Mouse (Mus musculus) small intestine, adult 2 months (tissue): Measurements from ENCODE around the gene Gzmn. TPM values are rescaled to one million over a fixed set of nuclear protein-coding genes. Genes with fewer than 3 reads are reported as not detected.
"Not testable (repeated sequence)": the region's sequence is repeated elsewhere in the genome, so short reads cannot be mapped to it uniquely, and the experiment has no call there.

ENCODE experiments used
- H3K27ac ChIP-seq: fragments of 200-500 bp; 2 replicates; pipeline ENCODE4 v1.5.1; 2012; ENCODE audit warnings: low read depth, low read length, control low read depth, inconsistent platforms; ENCODE audit not compliant: insufficient read depth
- H3K27me3 ChIP-seq: fragments of 200-500 bp; 2 replicates; pipeline ENCODE4 v1.6.1; 2012; ENCODE audit warnings: mild to moderate bottlenecking, moderate library complexity, low read length, inconsistent platforms; ENCODE audit not compliant: control insufficient read depth, insufficient read depth
- H3K36me3 ChIP-seq: fragments of 200-500 bp; 2 replicates; pipeline ENCODE4 v1.6.1; 2012; ENCODE audit warnings: mild to moderate bottlenecking, low read length, control low read depth, inconsistent platforms; ENCODE audit not compliant: control insufficient read depth, insufficient read depth
- H3K4me1 ChIP-seq: fragments of 200-500 bp; 2 replicates; pipeline ENCODE4 v1.6.1; 2012; ENCODE audit warnings: low read length, inconsistent platforms, mixed read lengths; ENCODE audit not compliant: control insufficient read depth, insufficient read depth, insufficient read length
- H3K4me3 ChIP-seq: fragments of 200-500 bp; 2 replicates; pipeline ENCODE4 v1.5.1; 2012; ENCODE audit warnings: low read depth, mild to moderate bottlenecking, control low read depth, inconsistent platforms, low read length, moderate library complexity
- CTCF ChIP-seq: fragments of 200-500 bp; IDR thresholded peaks from 2 replicates; pipeline ENCODE4 v1.5.1; 2012; ENCODE audit warnings: low read depth, mild to moderate bottlenecking, control low read depth, inconsistent platforms, low read length, moderate library complexity, mixed read lengths; ENCODE audit not compliant: insufficient replicate concordance, insufficient read length; ENCODE audit errors: extremely low read depth
- POLR2A ChIP-seq: fragments of 200-500 bp; IDR thresholded peaks from 2 replicates; pipeline ENCODE4 v1.6.1; 2012; ENCODE audit warnings: low read depth, mild to moderate bottlenecking, control low read depth, inconsistent platforms, low read length, moderate library complexity
- WGBS: fragments of 180-500 bp; shearing (Covaris S2); methylation state at CpG from one replicate; pipeline ENCODE4 v1.1.7; 2018; 5-methylcytosine and 5-hydroxymethylcytosine counted together
- polyA plus RNA-seq: library from polyadenylated mRNA; depleted of rRNA; stranded (reverse); fragments of >200 nt; gene quantifications from 2 replicates; pipeline ENCODE4 v1.2.3, GENCODE M21; 2012

Gzmn gene
- polyA plus RNA-seq, 1 experiment: not detected

- Histone ChIP-seq H3K27me3 (no peaks in the 10 kb centered on the region), H3K27ac (no peak overlapping the region), H3K4me1 (no peaks in the 10 kb centered on the region), H3K36me3 (no peaks in the 10 kb centered on the region), H3K4me3 (no peak overlapping the region)
- TF ChIP-seq POLR2A (no peak), CTCF (no peak)
- 92% methylated on average over 6 of the region's 6 CpGs for WGBS
These were observed 1.0 kb downstream of the Gzmn start for GRCm38 (mm10) chr14:56173396-56173795.

GRCm38 (mm10) chr14:56172744-56173143 lies 1.7 kb downstream of the Gzmn start:
- 88% methylated on average over 5 of the region's 5 CpGs for WGBS
- Histone ChIP-seq H3K36me3 (no peaks in the 10 kb centered on the region), H3K4me1 (no peaks in the 10 kb centered on the region), H3K27ac (no peak overlapping the region), H3K27me3 (no peaks in the 10 kb centered on the region), H3K4me3 (no peak overlapping the region)
- TF ChIP-seq CTCF (no peak), POLR2A (no peak)

GRCm38 (mm10) chr14:56168009-56168408 lies 6.4 kb downstream of the Gzmn start:
- H3K36me3 ChIP-seq: no peaks in the 10 kb centered on the region
- no peak overlapping the region for H3K4me3 ChIP-seq
- WGBS: 70% methylated on average over 6 of the region's 6 CpGs
- no peak overlapping the region for H3K27ac ChIP-seq
- H3K27me3 ChIP-seq: no peaks in the 10 kb centered on the region
- H3K4me1 ChIP-seq: no peaks in the 10 kb centered on the region
- TF ChIP-seq CTCF (no peak), POLR2A (no peak)

- TF ChIP-seq POLR2A: no peak
- no peak for TF ChIP-seq CTCF
- H3K27ac ChIP-seq: no peak overlapping the region
- WGBS: 83% methylated on average over 2 of the region's 2 CpGs
- H3K27me3 ChIP-seq: no peaks in the 10 kb centered on the region
- H3K4me3 ChIP-seq: no peak overlapping the region
- no peaks in the 10 kb centered on the region for H3K4me1 ChIP-seq
- no peaks in the 10 kb centered on the region for H3K36me3 ChIP-seq
These were observed 12.3 kb downstream of the Gzmn start for GRCm38 (mm10) chr14:56162109-56162508.

- not testable (repeated sequence) for H3K4me3 ChIP-seq, H3K4me1 ChIP-seq, H3K36me3 ChIP-seq, H3K27ac ChIP-seq, H3K27me3 ChIP-seq
- WGBS: 77% methylated on average over 2 of the region's 2 CpGs
These were observed 14.9 kb downstream of the Gzmn start, which contains the start of gene Gzmg for GRCm38 (mm10) chr14:56159479-56159878. Gene Gzmg, minus strand, starts transcription at chr14:56159579.

GRCm38 (mm10) chr14:56155340-56155739 lies 19.1 kb downstream of the Gzmn start:
- 66% methylated on average over 2 of the region's 2 CpGs for WGBS
- Histone ChIP-seq H3K4me1 (no peaks in the 10 kb centered on the region), H3K27ac (no peak overlapping the region), H3K36me3 (no peaks in the 10 kb centered on the region), H3K27me3 (no peaks in the 10 kb centered on the region), H3K4me3 (no peak overlapping the region)
- no peak for TF ChIP-seq POLR2A
- 0 out of 2 replicates have a peak, but pooled peaks have one; percentile 6 for TF ChIP-seq CTCF

GRCm38 (mm10) chr14:56133675-56134074 lies 40.7 kb downstream of the Gzmn start:
- WGBS: 74% methylated on average over 1 of the region's 1 CpGs
- not testable (repeated sequence) for H3K27ac ChIP-seq, H3K4me3 ChIP-seq, H3K27me3 ChIP-seq, H3K36me3 ChIP-seq, H3K4me1 ChIP-seq

- not testable (repeated sequence) for H3K27me3 ChIP-seq, H3K27ac ChIP-seq, H3K4me3 ChIP-seq, H3K36me3 ChIP-seq, H3K4me1 ChIP-seq
- 72% methylated on average over 2 of the region's 2 CpGs for WGBS
These were observed 41.9 kb downstream of the Gzmn start, which contains the start of gene Gzmd for GRCm38 (mm10) chr14:56132508-56132907. Gene Gzmd, minus strand, starts transcription at chr14:56132608.
